Mouse (Mus musculus) inflammation-experienced regulatory T-cells, adult 16 weeks (primary cell): ENCODE measurements around the gene Hps3. TPM values are rescaled to one million over a fixed set of nuclear protein-coding genes. Genes with fewer than 3 reads are reported as not detected.

Experiments
- polyA plus RNA-seq: library from polyadenylated mRNA; unstranded; fragments of 100-300 nt; shearing (Covaris generic); gene quantifications from one replicate; pipeline ENCODE4 v1.2.1, GENCODE M21; 2017

The Hps3 gene
- 51.6 TPM for polyA plus RNA-seq

DNA sequence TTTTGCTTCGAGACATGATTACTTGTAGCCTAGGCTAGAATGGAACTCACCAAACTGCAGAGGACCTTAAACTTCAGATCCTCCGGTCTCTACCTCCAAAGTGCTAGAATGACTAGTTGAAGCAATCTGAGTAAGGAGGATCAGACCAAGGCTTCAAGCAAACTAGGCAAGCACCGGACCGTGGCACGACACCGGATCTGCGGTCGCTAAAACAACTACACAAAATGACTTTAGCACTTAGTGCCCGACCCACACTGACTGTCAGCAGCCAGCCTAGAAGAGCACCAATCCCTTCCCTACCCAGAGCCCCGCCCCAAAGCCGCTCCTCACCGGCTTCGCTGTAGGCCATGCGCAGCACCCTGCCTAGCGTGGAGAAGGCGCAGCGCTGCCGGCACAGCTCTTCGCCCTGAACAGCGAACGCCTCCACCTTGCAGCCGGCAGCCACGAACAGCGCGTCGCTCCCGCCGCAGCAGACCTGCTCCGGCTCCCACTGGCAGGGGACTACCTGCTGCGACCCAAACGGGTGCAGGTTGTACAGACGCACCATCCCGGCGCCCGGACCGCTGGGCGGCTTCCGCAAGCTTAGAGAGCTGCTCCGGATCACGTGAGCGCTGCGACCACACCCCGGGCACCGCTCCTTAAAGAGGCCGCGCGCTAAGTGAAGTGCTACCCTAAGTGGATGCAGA is at the start of gene Hps3:
TSS of gene Hps3 (minus strand) at position 597 of the 686 bp plus-strand sequence.

GRCm38 (mm10) chr3:20057306-20058196 is 22.4 kb upstream of the Hps3 start, which contains the start of gene Hltf:
TSS of gene Hltf (plus strand) at chr3:20057811.

GRCm38 (mm10) chr3:19956885-19957284 is 78.2 kb downstream of the Hps3 start, which contains the start of gene Cp:
TSS of gene Cp (plus strand) at chr3:19957054.

Other genes with a start within 250 kb of the Hps3 start
- gene Cp, start 78.3 kb downstream of the Hps3 start, polyA plus RNA-seq: 0.57 TPM
- gene Hltf, start 22.5 kb upstream of the Hps3 start, polyA plus RNA-seq: 84.1 TPM
- 62.9 TPM for gene Gyg, start 120.0 kb upstream of the Hps3 start, polyA plus RNA-seq
- gene Cpa3, start 206.9 kb upstream of the Hps3 start, polyA plus RNA-seq: 0.27 TPM
- not detected for gene Cpb1, start 240.4 kb upstream of the Hps3 start, polyA plus RNA-seq